Comparison of ENCODE assay signal across 8 mouse cellular contexts in the genomic region with DNA sequence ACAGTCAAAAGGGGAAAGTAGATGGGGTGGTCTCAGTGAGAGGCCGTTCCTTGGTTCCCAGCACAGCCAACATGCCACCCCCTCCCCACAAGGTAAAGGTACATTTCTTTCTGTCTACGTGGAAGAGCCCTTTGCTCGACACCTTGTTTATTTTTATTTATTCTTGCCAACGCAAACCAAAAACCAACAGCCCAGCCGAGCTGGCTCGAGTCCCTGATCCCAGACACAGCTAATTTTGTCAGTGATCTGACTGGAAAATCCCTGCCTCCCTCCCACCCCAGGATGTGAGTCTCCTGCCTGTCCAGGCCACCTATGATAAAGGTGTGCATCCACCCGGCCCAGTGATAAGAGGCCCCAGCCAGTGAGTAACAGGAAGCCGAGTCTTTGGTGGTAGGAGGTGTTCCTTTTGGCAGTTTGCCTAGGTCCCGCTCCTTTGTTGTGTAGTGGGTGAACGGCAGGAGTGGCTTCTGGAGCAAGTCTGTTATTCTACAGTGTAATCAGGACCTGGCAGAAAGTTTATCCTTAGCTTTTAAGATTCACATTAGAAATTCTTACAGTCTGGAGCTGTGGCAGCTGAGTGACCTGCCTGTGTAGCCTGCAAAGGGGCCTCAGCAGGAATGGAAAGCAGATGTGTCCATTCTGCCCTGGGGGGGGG. TPM values are rescaled to one million over a fixed set of nuclear protein-coding genes. Genes with fewer than 3 reads are reported as not detected.
A peak's percentile ranks its signal among the peaks of the same experiment; 100 is the strongest.
DNase-seq lines count a peak whose midpoint lies in the region; ATAC-seq lines count a peak whose summit lies in the region.

No protein-coding gene starts in this region.

- no peaks in the 10 kb centered on the region for H3K36me3 ChIP-seq in forebrain, embryonic 14.5 days (ENCODE audit: control insufficient read depth, insufficient read depth, low read length)
- no peaks in the 10 kb centered on the region for H3K36me3 ChIP-seq in intestine, embryonic 16.5 days (ENCODE audit: control insufficient read depth, insufficient read depth, low read length)
- H3K36me3 ChIP-seq in liver, embryonic 16.5 days (ENCODE audit: control insufficient read depth, insufficient read depth) = peaks cover 4% of the 10 kb centered on the region; the same call in 1 of the 2 replicates

- 61% methylated on average over 10 of the region's 10 CpGs for WGBS in forebrain, embryonic 14.5 days
- 42% methylated on average over 10 of the region's 10 CpGs for WGBS in intestine, embryonic 16.5 days
- 27% methylated on average over 10 of the region's 10 CpGs for WGBS in liver, embryonic 16.5 days (ENCODE audit: insufficient replicate concordance)

- H3K4me3 ChIP-seq in forebrain, embryonic 14.5 days (ENCODE audit: low read depth, low read length) = no peak overlapping the region
- no peak overlapping the region for H3K4me3 ChIP-seq in intestine, embryonic 16.5 days (ENCODE audit: low read length)
- H3K4me3 ChIP-seq in liver, embryonic 16.5 days (ENCODE audit: low read depth, low read length) = no peak overlapping the region

- peak overlapping the region; percentile 30; the same call in 1 of the 2 replicates for H3K27ac ChIP-seq in forebrain, embryonic 14.5 days (ENCODE audit: low read depth, low read length)
- H3K27ac ChIP-seq in intestine, embryonic 16.5 days (ENCODE audit: low read length) = 0 out of 2 replicates have a peak overlapping the region, but pooled peaks have one; percentile 8
- H3K27ac ChIP-seq in liver, embryonic 16.5 days (ENCODE audit: low read length) = peak overlapping the region; percentile 83

- no peak for ATAC-seq in forebrain, embryonic 14.5 days
- ATAC-seq in intestine, embryonic 16.5 days = peak; percentile 70
- ATAC-seq in liver, embryonic 16.5 days (ENCODE audit: low read depth) = peak; percentile 75

- H3K27me3 ChIP-seq in forebrain, embryonic 14.5 days (replicated peaks; ENCODE audit: control insufficient read depth, insufficient read depth, low read length) = no peaks in the 10 kb centered on the region
- H3K27me3 ChIP-seq in intestine, embryonic 16.5 days (replicated peaks; ENCODE audit: control insufficient read depth, insufficient read depth, low read length) = no peaks in the 10 kb centered on the region
- H3K27me3 ChIP-seq in liver, embryonic 16.5 days (ENCODE audit: control insufficient read depth, insufficient read depth, low read depth, low read length) = no peaks in the 10 kb centered on the region

- peaks cover 7% of the 10 kb centered on the region; the same call in 1 of the 2 replicates for H3K4me1 ChIP-seq in forebrain, embryonic 14.5 days (ENCODE audit: control insufficient read depth, insufficient read depth, low read length)
- H3K4me1 ChIP-seq in intestine, embryonic 16.5 days (ENCODE audit: control insufficient read depth, insufficient read depth, low read length) = peaks cover 14% of the 10 kb centered on the region
- H3K4me1 ChIP-seq in liver, embryonic 16.5 days (ENCODE audit: control insufficient read depth, low read depth, low read length) = peaks cover 30% of the 10 kb centered on the region

- DNase-seq in cerebellum, postnatal 10 days = peak; percentile 45 to 50
- DNase-seq in cerebellum, adult 9-11 months = no peak
- peak; percentile 30 for DNase-seq in MN1 (ENCODE audit: low spot score)
- DNase-seq in forebrain, embryonic 14.5 days (ENCODE audit: low spot score) = peak; percentile 53
- peak; percentile 20 for DNase-seq in thymus, postnatal 4 days
- DNase-seq in spleen, adult 18-20 months = no peak

- no peaks in the 10 kb centered on the region for H3K9me3 ChIP-seq in forebrain, embryonic 14.5 days (replicated peaks; ENCODE audit: control insufficient read depth, low read length)
- no peaks in the 10 kb centered on the region for H3K9me3 ChIP-seq in intestine, embryonic 16.5 days (ENCODE audit: control insufficient read depth, low read length)
- H3K9me3 ChIP-seq in liver, embryonic 16.5 days (replicated peaks; ENCODE audit: control insufficient read depth, low read length) = no peaks in the 10 kb centered on the region

- H3K4me2 ChIP-seq in forebrain, embryonic 14.5 days (ENCODE audit: low read length) = no peak overlapping the region
- no peak overlapping the region for H3K4me2 ChIP-seq in intestine, embryonic 16.5 days (ENCODE audit: low read depth, low read length)
- peak overlapping the region; percentile 34 for H3K4me2 ChIP-seq in liver, embryonic 16.5 days (ENCODE audit: low read depth, low read length)

- no peak overlapping the region for H3K9ac ChIP-seq in forebrain, embryonic 14.5 days (ENCODE audit: low read length)
- no peak overlapping the region for H3K9ac ChIP-seq in intestine, embryonic 16.5 days (ENCODE audit: low read depth, low read length)
- H3K9ac ChIP-seq in liver, embryonic 16.5 days (ENCODE audit: low read depth, low read length) = peak overlapping the region; percentile 32

RNA-seq across cellular contexts. Expression of a gene that starts 36.6 kb away (rescaled TPM):
- polyA plus RNA-seq in forebrain, embryonic 14.5 days (2014; fragmentation: Nextera tagmentation; extraction: Ambion mirVana) = 1.3 and 1.7 TPM in 2 replicates
- polyA plus RNA-seq in intestine, embryonic 16.5 days (2015; fragmentation: Nextera tagmentation; extraction: Ambion mirVana) = 2.7 and 3.0 TPM in 2 replicates
- polyA plus RNA-seq in liver, embryonic 16.5 days (2015; fragmentation: Nextera tagmentation; extraction: Ambion mirVana) = 3.5 and 3.7 TPM in 2 replicates

RNA-seq across cellular contexts. Expression of a gene that starts 36.8 kb away (rescaled TPM):
- 70.2 and 75.5 TPM in 2 replicates for polyA plus RNA-seq in forebrain, embryonic 14.5 days (2014; fragmentation: Nextera tagmentation; extraction: Ambion mirVana)
- polyA plus RNA-seq in intestine, embryonic 16.5 days (2015; fragmentation: Nextera tagmentation; extraction: Ambion mirVana) = 17.1 and 18.5 TPM in 2 replicates
- polyA plus RNA-seq in liver, embryonic 16.5 days (2015; fragmentation: Nextera tagmentation; extraction: Ambion mirVana) = 10.4 and 11.3 TPM in 2 replicates

Comparison
In these comparisons a context has a peak if more than half of its experiments do, and no peak if none do; other contexts are left out.
1. DNase-seq: peak in cerebellum, postnatal 10 days (2 of 2), MN1 (single experiment), forebrain, embryonic 14.5 days (single experiment) and thymus, postnatal 4 days (single experiment); none in cerebellum, adult 9-11 months (single experiment) and spleen, adult 18-20 months (0 of 2).
2. H3K27ac ChIP-seq: peak in every context shown above with its lines; median percentile 83 in liver, embryonic 16.5 days; 30 in forebrain, embryonic 14.5 days; 8 in intestine, embryonic 16.5 days.